Mouse (Mus musculus): ENCODE results near the gene Rftn1.

GRCm38 (mm10) chr17:50193653-50194052, 3.2 kb upstream of the Rftn1 start:
- TF ChIP-seq CTCF (IDR thresholded peaks at IDR 0.05; ENCODE audit: borderline replicate concordance, control insufficient read depth, extremely low read depth, insufficient read depth, low read length, poor library complexity) (no peak), POLR2A (IDR thresholded peaks at IDR 0.05; ENCODE audit: control insufficient read depth, extremely low read depth, insufficient read depth, low read length, poor library complexity) (no peak)

Measured in thymus, adult 2 months (tissue).